Mouse (Mus musculus): Measurements from ENCODE around the gene Met. TPM values are rescaled to one million over a fixed set of nuclear protein-coding genes. Genes with fewer than 3 reads are reported as not detected.

Gene Met
- polyA plus RNA-seq, 1 experiment from 2014 or later = 2.9 TPM

- ATAC-seq (replicated peaks; ENCODE audit: insufficient number of reproducible peaks, low FRiP score, low TSS enrichment, low read depth) (no peak), DNase-seq (ENCODE audit: low spot score) (no peak)
- WGBS = 96% methylated on average over 1 of the region's 1 CpGs
- H3K27me3 ChIP-seq (ENCODE audit: control insufficient read depth, insufficient read depth, low read length) = no peaks in the 10 kb centered on the region
- no peaks in the 10 kb centered on the region for H3K9me3 ChIP-seq (replicated peaks; ENCODE audit: control insufficient read depth, low read length)
- no peaks in the 10 kb centered on the region for H3K36me3 ChIP-seq (replicated peaks; ENCODE audit: control insufficient read depth, insufficient read depth, low read depth, low read length)
- no peak overlapping the region for H3K4me2 ChIP-seq (ENCODE audit: low read depth, low read length)
- no peak overlapping the region for H3K4me3 ChIP-seq (ENCODE audit: low read depth, low read length)
- no peak overlapping the region for H3K9ac ChIP-seq (replicated peaks; ENCODE audit: low read length)
- no peaks in the 10 kb centered on the region for H3K4me1 ChIP-seq (ENCODE audit: control insufficient read depth, insufficient read depth, low read length)
- H3K27ac ChIP-seq (replicated peaks; ENCODE audit: low read depth, low read length) = no peak overlapping the region
Observed at GRCm38 (mm10) chr6:17495413-17495812, 31.8 kb downstream of the Met start.

- Histone ChIP-seq H3K27ac (replicated peaks; ENCODE audit: low read depth, low read length) (no peak overlapping the region), H3K36me3 (replicated peaks; ENCODE audit: control insufficient read depth, insufficient read depth, low read depth, low read length) (no peaks in the 10 kb centered on the region), H3K4me3 (ENCODE audit: low read depth, low read length) (no peak overlapping the region), H3K4me1 (ENCODE audit: control insufficient read depth, insufficient read depth, low read length) (no peaks in the 10 kb centered on the region), H3K9ac (replicated peaks; ENCODE audit: low read length) (no peak overlapping the region), H3K9me3 (replicated peaks; ENCODE audit: control insufficient read depth, low read length) (no peaks in the 10 kb centered on the region), H3K27me3 (ENCODE audit: control insufficient read depth, insufficient read depth, low read length) (no peaks in the 10 kb centered on the region), H3K4me2 (ENCODE audit: low read depth, low read length) (no peak overlapping the region)
- 55% methylated on average over 4 of the region's 4 CpGs for WGBS
- no peak for ATAC-seq (replicated peaks; ENCODE audit: insufficient number of reproducible peaks, low FRiP score, low TSS enrichment, low read depth)
- no peak for DNase-seq (ENCODE audit: low spot score)
Observed at GRCm38 (mm10) chr6:17497366-17497765, 33.8 kb downstream of the Met start.

GRCm38 (mm10) chr6:17498801-17499200, 35.2 kb downstream of the Met start:
- Histone ChIP-seq H3K4me1 (ENCODE audit: control insufficient read depth, insufficient read depth, low read length) (no peaks in the 10 kb centered on the region), H3K36me3 (replicated peaks; ENCODE audit: control insufficient read depth, insufficient read depth, low read depth, low read length) (no peaks in the 10 kb centered on the region), H3K9ac (replicated peaks; ENCODE audit: low read length) (no peak overlapping the region), H3K4me3 (ENCODE audit: low read depth, low read length) (no peak overlapping the region), H3K9me3 (replicated peaks; ENCODE audit: control insufficient read depth, low read length) (no peaks in the 10 kb centered on the region), H3K4me2 (ENCODE audit: low read depth, low read length) (no peak overlapping the region), H3K27me3 (ENCODE audit: control insufficient read depth, insufficient read depth, low read length) (no peaks in the 10 kb centered on the region), H3K27ac (replicated peaks; ENCODE audit: low read depth, low read length) (no peak overlapping the region)
- DNase-seq (ENCODE audit: low spot score) = no peak
- WGBS = 82% methylated on average over 8 of the region's 8 CpGs
- ATAC-seq (replicated peaks; ENCODE audit: insufficient number of reproducible peaks, low FRiP score, low TSS enrichment, low read depth) = no peak

- no peaks in the 10 kb centered on the region for H3K4me1 ChIP-seq (ENCODE audit: control insufficient read depth, insufficient read depth, low read length)
- H3K4me2 ChIP-seq (ENCODE audit: low read depth, low read length) = no peak overlapping the region
- no peak overlapping the region for H3K4me3 ChIP-seq (ENCODE audit: low read depth, low read length)
- no peak for DNase-seq (ENCODE audit: low spot score)
- ATAC-seq (replicated peaks; ENCODE audit: insufficient number of reproducible peaks, low FRiP score, low TSS enrichment, low read depth) = no peak
- H3K27ac ChIP-seq (replicated peaks; ENCODE audit: low read depth, low read length) = no peak overlapping the region
- 86% methylated on average over 4 of the region's 4 CpGs for whole genome bisulfite sequencing
- no peak overlapping the region for H3K9ac ChIP-seq (replicated peaks; ENCODE audit: low read length)
- no peaks in the 10 kb centered on the region for H3K36me3 ChIP-seq (replicated peaks; ENCODE audit: control insufficient read depth, insufficient read depth, low read depth, low read length)
- H3K27me3 ChIP-seq (ENCODE audit: control insufficient read depth, insufficient read depth, low read length) = no peaks in the 10 kb centered on the region
- no peaks in the 10 kb centered on the region for H3K9me3 ChIP-seq (replicated peaks; ENCODE audit: control insufficient read depth, low read length)
Observed at GRCm38 (mm10) chr6:17501440-17501839, 37.8 kb downstream of the Met start.

- ATAC-seq (replicated peaks; ENCODE audit: insufficient number of reproducible peaks, low FRiP score, low TSS enrichment, low read depth) (no peak), DNase-seq (ENCODE audit: low spot score) (no peak)
- H3K27ac ChIP-seq (replicated peaks; ENCODE audit: low read depth, low read length) = no peak overlapping the region
- no peak overlapping the region for H3K9ac ChIP-seq (replicated peaks; ENCODE audit: low read length)
- H3K9me3 ChIP-seq (replicated peaks; ENCODE audit: control insufficient read depth, low read length) = no peaks in the 10 kb centered on the region
- WGBS = 63% methylated on average over 1 of the region's 1 CpGs
- H3K4me3 ChIP-seq (ENCODE audit: low read depth, low read length) = no peak overlapping the region
- no peak overlapping the region for H3K4me2 ChIP-seq (ENCODE audit: low read depth, low read length)
- H3K36me3 ChIP-seq (replicated peaks; ENCODE audit: control insufficient read depth, insufficient read depth, low read depth, low read length) = no peaks in the 10 kb centered on the region
- H3K27me3 ChIP-seq (ENCODE audit: control insufficient read depth, insufficient read depth, low read length) = no peaks in the 10 kb centered on the region
- no peaks in the 10 kb centered on the region for H3K4me1 ChIP-seq (ENCODE audit: control insufficient read depth, insufficient read depth, low read length)
Observed at GRCm38 (mm10) chr6:17502311-17502710, 38.7 kb downstream of the Met start.

- DNase-seq (ENCODE audit: low spot score) (no peak), ATAC-seq (replicated peaks; ENCODE audit: insufficient number of reproducible peaks, low FRiP score, low TSS enrichment, low read depth) (no peak)
- 60% methylated on average over 3 of the region's 3 CpGs for WGBS
- Histone ChIP-seq H3K27ac (replicated peaks; ENCODE audit: low read depth, low read length) (no peak overlapping the region), H3K36me3 (replicated peaks; ENCODE audit: control insufficient read depth, insufficient read depth, low read depth, low read length) (no peaks in the 10 kb centered on the region), H3K9me3 (replicated peaks; ENCODE audit: control insufficient read depth, low read length) (no peaks in the 10 kb centered on the region), H3K4me1 (ENCODE audit: control insufficient read depth, insufficient read depth, low read length) (no peaks in the 10 kb centered on the region), H3K27me3 (ENCODE audit: control insufficient read depth, insufficient read depth, low read length) (no peaks in the 10 kb centered on the region), H3K4me3 (ENCODE audit: low read depth, low read length) (no peak overlapping the region), H3K9ac (replicated peaks; ENCODE audit: low read length) (no peak overlapping the region), H3K4me2 (ENCODE audit: low read depth, low read length) (no peak overlapping the region)
Observed at GRCm38 (mm10) chr6:17503724-17504123, 40.1 kb downstream of the Met start.

- H3K9ac ChIP-seq (replicated peaks; ENCODE audit: low read length) = no peak overlapping the region
- no peak for DNase-seq (ENCODE audit: low spot score)
- H3K4me3 ChIP-seq (ENCODE audit: low read depth, low read length) = no peak overlapping the region
- no peak overlapping the region for H3K27ac ChIP-seq (replicated peaks; ENCODE audit: low read depth, low read length)
- H3K9me3 ChIP-seq (replicated peaks; ENCODE audit: control insufficient read depth, low read length) = no peaks in the 10 kb centered on the region
- no peaks in the 10 kb centered on the region for H3K27me3 ChIP-seq (ENCODE audit: control insufficient read depth, insufficient read depth, low read length)
- no peak for ATAC-seq (replicated peaks; ENCODE audit: insufficient number of reproducible peaks, low FRiP score, low TSS enrichment, low read depth)
- no peak overlapping the region for H3K4me2 ChIP-seq (ENCODE audit: low read depth, low read length)
- H3K36me3 ChIP-seq (replicated peaks; ENCODE audit: control insufficient read depth, insufficient read depth, low read depth, low read length) = no peaks in the 10 kb centered on the region
- WGBS = 61% methylated on average over 3 of the region's 3 CpGs
- H3K4me1 ChIP-seq (ENCODE audit: control insufficient read depth, insufficient read depth, low read length) = no peaks in the 10 kb centered on the region
Observed at GRCm38 (mm10) chr6:17505530-17505929, 41.9 kb downstream of the Met start.

GRCm38 (mm10) chr6:17506831-17507230, 43.2 kb downstream of the Met start:
- no peaks in the 10 kb centered on the region for H3K9me3 ChIP-seq (replicated peaks; ENCODE audit: control insufficient read depth, low read length)
- H3K27me3 ChIP-seq (ENCODE audit: control insufficient read depth, insufficient read depth, low read length) = no peaks in the 10 kb centered on the region
- no peak overlapping the region for H3K4me2 ChIP-seq (ENCODE audit: low read depth, low read length)
- no peaks in the 10 kb centered on the region for H3K4me1 ChIP-seq (ENCODE audit: control insufficient read depth, insufficient read depth, low read length)
- ATAC-seq (replicated peaks; ENCODE audit: insufficient number of reproducible peaks, low FRiP score, low TSS enrichment, low read depth) (no peak), DNase-seq (ENCODE audit: low spot score) (no peak)
- H3K4me3 ChIP-seq (ENCODE audit: low read depth, low read length) = no peak overlapping the region
- H3K27ac ChIP-seq (replicated peaks; ENCODE audit: low read depth, low read length) = no peak overlapping the region
- H3K36me3 ChIP-seq (replicated peaks; ENCODE audit: control insufficient read depth, insufficient read depth, low read depth, low read length) = no peaks in the 10 kb centered on the region
- WGBS = 78% methylated on average over 2 of the region's 2 CpGs
- no peak overlapping the region for H3K9ac ChIP-seq (replicated peaks; ENCODE audit: low read length)

Data from embryonic facial prominence, embryonic 11.5 days (tissue).